Mouse (Mus musculus) liver, adult (tissue): ENCODE measurements around the gene Lyg2.

Experiments used
- GATA4 ChIP-seq: IDR thresholded peaks from 2 replicates; pipeline ENCODE4 v1.6.1; 2014; ENCODE audit warnings: mild to moderate bottlenecking, low read length; ENCODE audit not compliant: insufficient replicate concordance

Lyg2 gene

DNA sequence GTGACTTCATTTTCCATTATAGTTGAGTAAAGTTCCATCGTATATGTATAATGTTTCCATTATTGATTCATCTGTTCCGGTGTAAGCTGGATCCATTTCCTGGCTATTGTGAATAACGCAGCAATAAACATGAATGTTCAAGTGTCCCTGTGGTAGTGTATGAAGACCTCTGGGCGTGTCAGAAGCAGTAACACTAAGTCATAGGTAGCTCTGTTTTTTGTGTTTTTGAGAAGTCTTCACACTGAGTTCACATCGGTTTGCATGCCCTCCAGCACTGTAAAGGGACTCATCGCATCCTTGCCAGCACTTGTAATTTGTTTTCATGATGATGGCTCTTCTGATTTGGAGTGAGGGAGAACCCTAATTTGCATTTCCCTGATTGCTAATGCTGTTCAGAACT lies 50.0 kb downstream of the Lyg2 start, which contains the start of gene Tsga10:
TSS of gene Tsga10 (minus strand) at position 144 of the 400 bp plus-strand sequence.
- no peak for TF ChIP-seq GATA4

DNA sequence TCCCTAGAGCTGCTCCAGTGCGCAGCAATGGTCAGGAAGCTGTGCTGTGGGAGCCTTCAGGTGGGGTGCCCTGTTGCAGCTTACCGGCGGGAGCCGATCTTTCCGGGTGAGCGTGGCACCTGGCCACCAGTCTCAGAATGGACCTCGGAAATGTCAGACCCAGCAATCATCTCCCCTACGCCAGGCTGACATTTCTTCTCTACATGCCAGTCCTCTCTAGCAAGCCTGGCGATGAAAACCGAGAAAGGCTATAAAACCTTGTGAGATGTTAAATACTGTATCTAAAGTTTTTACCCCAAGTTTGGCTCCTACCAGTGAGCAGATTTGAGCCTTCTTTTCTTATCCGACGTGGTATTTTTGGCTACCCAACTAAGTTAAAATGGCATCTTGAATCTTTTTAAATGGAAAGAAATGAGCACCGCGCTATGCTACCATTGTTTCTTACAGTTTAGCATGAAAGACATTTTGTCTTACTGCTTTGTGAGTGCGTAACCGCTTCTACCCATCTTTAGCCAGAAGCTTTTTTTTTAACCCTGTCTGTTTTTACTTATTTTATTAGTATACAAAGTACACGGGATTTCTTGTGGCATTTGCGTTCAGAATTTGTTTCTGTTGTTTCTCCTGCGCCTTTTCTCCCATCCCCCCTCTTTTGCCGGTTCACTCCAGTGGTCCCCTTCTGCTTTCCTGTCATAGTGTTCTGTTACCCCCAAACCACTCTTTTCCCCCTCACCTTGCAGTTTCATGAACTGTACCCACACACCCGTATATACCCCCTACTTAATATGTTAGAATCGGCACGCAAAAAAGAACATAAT lies 50.7 kb downstream of the Lyg2 start:
- no peak for TF ChIP-seq GATA4

DNA sequence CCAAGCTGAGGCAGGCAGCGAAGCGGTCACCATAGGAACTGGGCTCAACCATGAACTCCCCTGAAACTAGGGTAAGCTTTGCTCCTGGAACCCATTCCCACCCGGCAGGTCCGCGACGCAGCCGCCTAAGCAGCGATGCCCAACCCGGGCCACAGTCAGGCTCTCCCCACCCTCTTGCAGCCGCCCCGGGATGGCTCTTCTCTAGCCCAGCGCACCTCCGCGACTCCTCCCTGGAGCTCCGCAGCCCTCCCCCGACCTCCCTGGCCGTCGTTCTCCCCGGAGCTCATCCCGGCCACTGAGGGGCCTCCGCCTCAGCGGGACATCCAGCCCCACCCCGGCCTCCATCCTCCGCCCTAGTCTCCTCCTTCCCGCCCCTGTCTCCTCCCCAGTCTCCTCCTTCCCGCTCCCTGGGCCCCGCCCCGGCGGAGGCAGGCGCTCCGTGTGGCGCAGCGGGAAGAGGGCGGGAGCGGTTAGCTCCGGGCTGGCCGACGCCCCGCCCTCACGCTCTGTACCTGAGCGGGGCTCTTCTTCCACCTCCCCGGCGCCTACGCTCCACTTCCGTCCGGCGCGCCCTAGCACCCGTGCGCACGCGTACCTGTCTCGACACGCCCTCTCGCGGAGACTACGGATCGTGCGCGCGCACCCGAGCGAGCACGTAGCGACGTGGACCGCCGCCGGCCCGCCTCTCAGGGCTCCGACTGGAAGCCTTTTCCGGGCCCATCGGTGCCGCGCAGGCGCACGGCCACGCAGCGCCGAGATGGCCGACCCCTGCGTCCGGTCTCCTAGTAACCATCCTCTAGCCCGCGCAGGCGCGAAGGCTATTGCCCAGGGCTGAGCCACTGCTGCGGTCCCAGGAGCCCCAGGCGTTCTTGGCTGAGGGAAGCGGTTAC lies 51.5 kb downstream of the Lyg2 start:
- peak; percentile 39; the same call in 1 of the 2 replicates for TF ChIP-seq GATA4
